ENCODE assay signal across 8 mouse cellular contexts in genomic region chr1:156780234-156781005, GRCm38 (mm10). TPM values are rescaled to one million over a fixed set of nuclear protein-coding genes. Genes with fewer than 3 reads are reported as not detected.
DNase-seq lines count a peak whose midpoint lies in the region; ATAC-seq lines count a peak whose summit lies in the region.

No protein-coding gene starts in this region.

- peak overlapping the region; percentile 93 for H3K27ac ChIP-seq in embryonic facial prominence, embryonic 12.5 days
- H3K27ac ChIP-seq in heart, embryonic 14.5 days (replicated peaks in 1 of 2; ENCODE audit: control insufficient read depth in 1 of 2, insufficient read depth in 1 of 2, low read depth in 2 of 2, low read length in 2 of 2), result peak overlapping the region; percentile 94 to 96
- H3K27ac ChIP-seq in limb, embryonic 15.5 days, result peak overlapping the region; percentile 93

- intact Hi-C loops in left cerebral cortex, postnatal 14 days (cut with DNase I), result no loop called here

- H3K4me1 ChIP-seq in embryonic facial prominence, embryonic 12.5 days, result peaks cover 51% of the 10 kb centered on the region
- H3K4me1 ChIP-seq in heart, embryonic 14.5 days (ENCODE audit: control insufficient read depth in 2 of 2, insufficient read depth in 2 of 2, low read length in 2 of 2), result peaks cover 33 to 37% of the 10 kb centered on the region in 2 experiments
- H3K4me1 ChIP-seq in limb, embryonic 15.5 days, result peaks cover 62% of the 10 kb centered on the region

- H3K9ac ChIP-seq in embryonic facial prominence, embryonic 12.5 days, result no peak overlapping the region
- peak overlapping the region; percentile 73 for H3K9ac ChIP-seq in heart, embryonic 14.5 days (ENCODE audit: low read length)
- H3K9ac ChIP-seq in limb, embryonic 15.5 days, result no peak overlapping the region

- 38% methylated on average over 16 of the region's 16 CpGs for WGBS in embryonic facial prominence, embryonic 12.5 days
- WGBS in heart, embryonic 14.5 days, result 53% methylated on average over 16 of the region's 16 CpGs
- WGBS in limb, embryonic 15.5 days, result 31% methylated on average over 16 of the region's 16 CpGs

- no peaks in the 10 kb centered on the region for H3K36me3 ChIP-seq in embryonic facial prominence, embryonic 12.5 days
- H3K36me3 ChIP-seq in heart, embryonic 14.5 days (ENCODE audit: control insufficient read depth, insufficient read depth, low read length), result no peaks in the 10 kb centered on the region
- no peaks in the 10 kb centered on the region for H3K36me3 ChIP-seq in limb, embryonic 15.5 days

- no peak overlapping the region for H3K4me3 ChIP-seq in embryonic facial prominence, embryonic 12.5 days
- peak overlapping the region; percentile 15 to 41; a peak in 3 of 4 replicates for H3K4me3 ChIP-seq in heart, embryonic 14.5 days (ENCODE audit: control insufficient read depth in 1 of 2, insufficient read depth in 1 of 2, low read depth in 1 of 2, low read length in 2 of 2)
- H3K4me3 ChIP-seq in limb, embryonic 15.5 days, result peak overlapping the region; percentile 2; the same call in 1 of the 2 replicates

- no peaks in the 10 kb centered on the region for H3K9me3 ChIP-seq in embryonic facial prominence, embryonic 12.5 days
- no peaks in the 10 kb centered on the region for H3K9me3 ChIP-seq in heart, embryonic 14.5 days (ENCODE audit: control insufficient read depth, low read length)
- H3K9me3 ChIP-seq in limb, embryonic 15.5 days, result no peaks in the 10 kb centered on the region

- DNase-seq in cerebellum, postnatal 14 days, result peak; percentile 19 to 36
- DNase-seq in cerebellum, adult 11 months, result no peak
- no peak for DNase-seq in adrenal gland, adult 2 months
- no peak for DNase-seq in left cerebral cortex, postnatal 14 days (ENCODE audit: low spot score in 2 of 2)
- no peak for DNase-seq in layer of hippocampus, adult 9-10 months (ENCODE audit: low spot score)

- 0 out of 2 replicates have a peak overlapping the region, but pooled peaks have one; percentile 5 for H3K4me2 ChIP-seq in embryonic facial prominence, embryonic 12.5 days (replicated peaks)
- H3K4me2 ChIP-seq in heart, embryonic 14.5 days (ENCODE audit: low read length), result peak overlapping the region; percentile 66
- peak overlapping the region; percentile 29; the same call in 1 of the 2 replicates for H3K4me2 ChIP-seq in limb, embryonic 15.5 days

- no peaks in the 10 kb centered on the region for H3K27me3 ChIP-seq in embryonic facial prominence, embryonic 12.5 days
- no peaks in the 10 kb centered on the region for H3K27me3 ChIP-seq in heart, embryonic 14.5 days (ENCODE audit: control insufficient read depth, insufficient read depth, low read length)
- no peaks in the 10 kb centered on the region for H3K27me3 ChIP-seq in limb, embryonic 15.5 days

- ATAC-seq in embryonic facial prominence, embryonic 12.5 days (ENCODE audit: insufficient number of reproducible peaks, insufficient read depth, low FRiP score, low TSS enrichment), result no peak
- no peak for ATAC-seq in heart, embryonic 14.5 days (ENCODE audit: insufficient number of reproducible peaks, insufficient read depth, low FRiP score, low read depth)
- ATAC-seq in limb, embryonic 15.5 days (ENCODE audit: insufficient number of reproducible peaks, low FRiP score, low TSS enrichment, low read depth), result peak; percentile 57

RNA-seq across cellular contexts. Expression of gene Angptl1, which starts 57.9 kb away (rescaled TPM):
- 21.3 and 24.1 TPM in 2 replicates for polyA plus RNA-seq in embryonic facial prominence, embryonic 12.5 days (2016; fragmentation: Nextera tagmentation; extraction: Ambion mirVana)
- 2.9 and 4.2 TPM in 2 replicates for polyA plus RNA-seq in heart, embryonic 14.5 days (2014; fragmentation: Nextera tagmentation; extraction: Ambion mirVana)
- 90.5 and 96.3 TPM in 2 replicates for polyA plus RNA-seq in limb, embryonic 15.5 days (2015; fragmentation: Nextera tagmentation; extraction: Ambion mirVana)
- 1 to 10 TPM; 4.7 to 6.1 TPM for total RNA-seq in adrenal gland, adult 2 months (2021)
- polyA plus RNA-seq in adrenal gland, adult 2 months (2012; rRNA removed), result 1.2 and 3.0 TPM in 2 replicates
- 1 to 10 TPM in 1 of 2 experiments, under 1 TPM in 1; 0.87 to 1.4 TPM for total RNA-seq in left cerebral cortex, postnatal 14 days (2021)

Comparison
In these comparisons a context has a peak if more than half of its experiments do, and no peak if none do; other contexts are left out.
1. DNase-seq: peak in cerebellum, postnatal 14 days (2 of 2); none in cerebellum, adult 11 months (single experiment), adrenal gland, adult 2 months (single experiment), left cerebral cortex, postnatal 14 days (0 of 2) and layer of hippocampus, adult 9-10 months (single experiment).
2. H3K4me2 ChIP-seq: peak in every context shown above with its lines; median percentile 66 in heart, embryonic 14.5 days; 29 in limb, embryonic 15.5 days; 5 in embryonic facial prominence, embryonic 12.5 days.
3. Peak in every context shown above with its lines, with median percentiles within 50 percentile points of each other: H3K27ac ChIP-seq.